Mouse (Mus musculus) right cerebral cortex, postnatal 36 days (tissue): ENCODE results near the gene Sema4g.
A peak's percentile ranks its signal among the peaks of the same experiment; 100 is the strongest.
"Not testable (repeated sequence)": the region's sequence is repeated elsewhere in the genome, so short reads cannot be mapped to it uniquely, and the experiment has no call there.

ENCODE experiments used
- DNase-seq, 2 experiments: peaks; one replicate each; pipeline ENCODE4 v3.0.0; 2022; ENCODE audit warnings: low spot score in 2 of 2, mixed read lengths in 1 of 2

Sema4g gene

GRCm38 (mm10) chr19:45024775-45025174 lies 35.9 kb downstream of the Sema4g start:
- DNase-seq: no peak

GRCm38 (mm10) chr19:45025937-45026568 lies 37.2 kb downstream of the Sema4g start:
- DNase-seq: no peak

GRCm38 (mm10) chr19:45026958-45027670 lies 38.2 kb downstream of the Sema4g start:
- DNase-seq: no peak

- DNase-seq: no peak
These were observed 38.9 kb downstream of the Sema4g start for GRCm38 (mm10) chr19:45027848-45028247.

GRCm38 (mm10) chr19:45028746-45029145 lies 39.8 kb downstream of the Sema4g start:
- no peak for DNase-seq

GRCm38 (mm10) chr19:45029571-45029970 lies 40.7 kb downstream of the Sema4g start:
- DNase-seq: no peak

GRCm38 (mm10) chr19:45030111-45030510 lies 41.2 kb downstream of the Sema4g start:
- no peak for DNase-seq

GRCm38 (mm10) chr19:45030746-45031693 lies 42.1 kb downstream of the Sema4g start:
- peak; percentile 63 to 74 for DNase-seq

GRCm38 (mm10) chr19:45031780-45032179 lies 42.9 kb downstream of the Sema4g start:
- DNase-seq: no peak

GRCm38 (mm10) chr19:45032570-45033332 lies 43.9 kb downstream of the Sema4g start:
- DNase-seq: no peak

- DNase-seq: no peak
These were observed 48.0 kb downstream of the Sema4g start for GRCm38 (mm10) chr19:45036867-45037266.

- DNase-seq: not testable (repeated sequence)
These were observed 49.3 kb downstream of the Sema4g start for GRCm38 (mm10) chr19:45038198-45038597.

GRCm38 (mm10) chr19:45040214-45040613 lies 51.3 kb downstream of the Sema4g start:
- no peak for DNase-seq

- DNase-seq: no peak
These were observed 55.6 kb downstream of the Sema4g start for GRCm38 (mm10) chr19:45044389-45044927.

GRCm38 (mm10) chr19:45045236-45045635 lies 56.3 kb downstream of the Sema4g start:
- no peak for DNase-seq

- no peak for DNase-seq
These were observed 56.8 kb downstream of the Sema4g start, which contains the start of gene Pdzd7 for GRCm38 (mm10) chr19:45045651-45046050. TSS of gene Pdzd7 (minus strand) at chr19:45045717.

GRCm38 (mm10) chr19:45046523-45047321 lies 57.8 kb downstream of the Sema4g start:
- peak; percentile 89 to 90 for DNase-seq

- peak; percentile 90 to 91 for DNase-seq
These were observed 58.6 kb downstream of the Sema4g start, which contains the start of gene Sfxn3 for GRCm38 (mm10) chr19:45047417-45047934. TSS of gene Sfxn3 (plus strand) at chr19:45047503.

- DNase-seq: peak; percentile 85 to 91
These were observed 59.2 kb downstream of the Sema4g start for GRCm38 (mm10) chr19:45047935-45048643.
